Mouse (Mus musculus) neural tube, embryonic 11.5 days (tissue): ENCODE data around the gene Akr1e1. TPM values are rescaled to one million over a fixed set of nuclear protein-coding genes. Genes with fewer than 3 reads are reported as not detected.

Experiments
- ATAC-seq: fragments of 200-750 bp; cut with Nextera tagmentation; 2 replicates; pipeline ENCODE4 v1.8.0; 2017; ENCODE audit warnings: moderate number of reproducible peaks, mild to moderate bottlenecking, moderate TSS enrichment, moderate library complexity; ENCODE audit not compliant: insufficient read depth, low FRiP score, low TSS enrichment
- DNase-seq: peaks from one replicate; pipeline ENCODE4 v3.0.0-alpha.2; 2015; ENCODE audit warnings: low spot score
- H3K27ac ChIP-seq: fragments of 300-500 bp; sonication (generic); 2 replicates; pipeline ENCODE4 v1.5.1; 2014; ENCODE audit warnings: low read depth, mild to moderate bottlenecking, low read length
- H3K27me3 ChIP-seq: fragments of 300-500 bp; sonication (generic); 2 replicates; pipeline ENCODE4 v1.6.1; 2014; ENCODE audit warnings: mild to moderate bottlenecking, low read length, mixed read lengths; ENCODE audit not compliant: control insufficient read depth, insufficient read depth
- H3K36me3 ChIP-seq: fragments of 300-500 bp; sonication (generic); 2 replicates; pipeline ENCODE4 v1.6.1; 2014; ENCODE audit warnings: mild to moderate bottlenecking, low read length, moderate library complexity, mixed read lengths; ENCODE audit not compliant: control insufficient read depth, insufficient read depth
- H3K4me1 ChIP-seq: fragments of 300-500 bp; sonication (generic); 2 replicates; pipeline ENCODE4 v1.6.1; 2014; ENCODE audit warnings: low read length, mixed read lengths; ENCODE audit not compliant: control insufficient read depth, insufficient read depth
- H3K4me2 ChIP-seq: fragments of 300-500 bp; sonication (generic); 2 replicates; pipeline ENCODE4 v1.6.1; 2014; ENCODE audit warnings: low read depth, mild to moderate bottlenecking, moderate library complexity
- H3K4me3 ChIP-seq: fragments of 300-500 bp; sonication (generic); 2 replicates; pipeline ENCODE4 v1.5.1; 2014; ENCODE audit warnings: low read depth, low read length
- H3K9ac ChIP-seq: fragments of 300-500 bp; sonication (generic); 2 replicates; pipeline ENCODE4 v1.6.1; 2014; ENCODE audit warnings: mild to moderate bottlenecking, low read length
- H3K9me3 ChIP-seq: fragments of 300-500 bp; sonication (generic); 2 replicates; pipeline ENCODE4 v1.6.1; 2016; ENCODE audit warnings: low read length; ENCODE audit not compliant: control insufficient read depth
- WGBS: fragments of 180-500 bp; shearing (Covaris S2); extraction: QIAGEN DNeasy Blood & Tissue Kit; methylation state at CpG from one replicate; pipeline ENCODE4 v1.1.7; 2014; 5-methylcytosine and 5-hydroxymethylcytosine counted together
- polyA plus RNA-seq: library from polyadenylated mRNA; unstranded; fragments of >200 nt; fragmentation: Nextera tagmentation; extraction: Ambion mirVana; gene quantifications from 2 replicates; pipeline ENCODE4 v1.2.1, GENCODE M21; 2014

Akr1e1 gene
- polyA plus RNA-seq, 1 experiment from 2014 or later = 49.9 TPM

GRCm38 (mm10) chr13:4576921-4577320 lies 32.1 kb downstream of the Akr1e1 start:
- WGBS = 93% methylated on average over 1 of the region's 1 CpGs
- H3K4me2 ChIP-seq = no peak overlapping the region
- no peak overlapping the region for H3K4me3 ChIP-seq
- H3K9me3 ChIP-seq = no peaks in the 10 kb centered on the region
- no peak for DNase-seq
- no peaks in the 10 kb centered on the region for H3K27me3 ChIP-seq
- no peak for ATAC-seq
- H3K9ac ChIP-seq = no peak overlapping the region
- no peak overlapping the region for H3K27ac ChIP-seq
- H3K36me3 ChIP-seq = no peaks in the 10 kb centered on the region
- H3K4me1 ChIP-seq = no peaks in the 10 kb centered on the region

GRCm38 (mm10) chr13:4573871-4574270 lies 35.1 kb downstream of the Akr1e1 start, which contains the start of gene Akr1c21:
Akr1c21 (plus strand) TSS chr13:4574075.
- H3K36me3 ChIP-seq = no peaks in the 10 kb centered on the region
- no peaks in the 10 kb centered on the region for H3K9me3 ChIP-seq
- no peak within 1 kb of the TSS for H3K4me3 ChIP-seq
- H3K27ac ChIP-seq = no peak within 1 kb of the TSS
- 83% methylated on average over 1 of the region's 1 CpGs for WGBS
- no peak within 1 kb of the TSS for H3K9ac ChIP-seq
- no peaks in the 10 kb centered on the region for H3K4me1 ChIP-seq
- ATAC-seq = no peak
- no peaks in the 10 kb centered on the region for H3K27me3 ChIP-seq
- no peak within 1 kb of the TSS for H3K4me2 ChIP-seq
- no peak for DNase-seq

DNA sequence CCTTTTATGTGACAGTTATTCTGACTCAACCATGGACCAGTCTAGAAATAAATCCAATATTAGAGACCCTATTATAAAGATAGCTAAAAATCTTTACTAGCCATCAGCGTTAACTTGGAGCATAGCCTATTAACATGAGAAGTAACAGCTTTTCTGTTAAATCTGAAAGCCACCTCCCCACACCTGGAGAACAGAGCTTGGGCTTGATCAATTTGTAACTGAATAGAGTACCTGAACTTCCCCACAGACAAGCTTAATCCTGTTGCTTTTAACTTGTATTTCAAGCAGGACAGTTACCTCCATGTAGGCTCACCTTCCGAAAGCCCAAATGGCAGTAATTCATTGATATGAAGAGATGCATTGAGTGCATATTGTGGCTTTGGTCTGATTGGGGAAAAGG lies 43.0 kb downstream of the Akr1e1 start:
- Histone ChIP-seq H3K4me2 (no peak overlapping the region), H3K9me3 (no peaks in the 10 kb centered on the region), H3K4me3 (no peak overlapping the region), H3K27ac (no peak overlapping the region), H3K27me3 (no peaks in the 10 kb centered on the region), H3K4me1 (no peaks in the 10 kb centered on the region), H3K36me3 (no peaks in the 10 kb centered on the region), H3K9ac (no peak overlapping the region)
- DNase-seq (no peak), ATAC-seq (no peak)
- 84% methylated on average over 2 of the region's 2 CpGs for WGBS

- Histone ChIP-seq H3K9me3 (no peaks in the 10 kb centered on the region), H3K36me3 (no peaks in the 10 kb centered on the region), H3K27me3 (no peaks in the 10 kb centered on the region), H3K4me1 (no peaks in the 10 kb centered on the region), H3K4me3 (no peak overlapping the region), H3K27ac (no peak overlapping the region), H3K9ac (no peak overlapping the region), H3K4me2 (no peak overlapping the region)
- ATAC-seq (no peak), DNase-seq (no peak)
Observed at GRCm38 (mm10) chr13:4560500-4560899, 48.5 kb downstream of the Akr1e1 start.

GRCm38 (mm10) chr13:4559143-4559542 lies 49.8 kb downstream of the Akr1e1 start:
- ATAC-seq = no peak
- 62% methylated on average over 1 of the region's 1 CpGs for WGBS
- Histone ChIP-seq H3K36me3 (no peaks in the 10 kb centered on the region), H3K4me1 (no peaks in the 10 kb centered on the region), H3K27ac (no peak overlapping the region), H3K4me3 (no peak overlapping the region), H3K4me2 (no peak overlapping the region), H3K27me3 (no peaks in the 10 kb centered on the region), H3K9me3 (no peaks in the 10 kb centered on the region), H3K9ac (no peak overlapping the region)
- DNase-seq = no peak

Other genes with a start within 250 kb of the Akr1e1 start
- not detected in 2 replicates for gene Akr1c6, start 174.9 kb downstream of the Akr1e1 start, polyA plus RNA-seq
- gene Akr1c20, start 85.8 kb downstream of the Akr1e1 start, polyA plus RNA-seq = not detected in 2 replicates
- not detected in 2 replicates for gene Akr1c21, start 35.1 kb downstream of the Akr1e1 start, polyA plus RNA-seq